Mouse (Mus musculus): ENCODE results near the gene Osgin1. TPM values are rescaled to one million over a fixed set of nuclear protein-coding genes. Genes with fewer than 3 reads are reported as not detected.

Osgin1 gene
- total RNA-seq, 2 experiments from 2014 or later = 0.94 to 1.7 TPM

Other genes starting within 250 kb of the Osgin1 start
- 28.6 and 34.9 TPM in 2 replicates for gene Hsbp1, start 89.6 kb upstream of the Osgin1 start, total RNA-seq (2015; ENCODE audit: low replicate concordance)
- 23.7 and 25.0 TPM in 2 replicates for gene Hsbp1, start 89.6 kb upstream of the Osgin1 start, total RNA-seq (2017; ENCODE audit: low replicate concordance)
- gene Mlycd, start 39.2 kb upstream of the Osgin1 start, total RNA-seq (2015; ENCODE audit: low replicate concordance) = 2.7 TPM in 1 of 2 replicates, not detected in the other
- 1.3 and 1.8 TPM in 2 replicates for gene Mlycd, start 39.2 kb upstream of the Osgin1 start, total RNA-seq (2017; ENCODE audit: low replicate concordance)
- gene Necab2, start 12.6 kb downstream of the Osgin1 start, total RNA-seq (2015; ENCODE audit: low replicate concordance) = not detected in 2 replicates
- gene Necab2, start 12.6 kb downstream of the Osgin1 start, total RNA-seq (2017; ENCODE audit: low replicate concordance) = not detected in 2 replicates
- gene Slc38a8, start 67.6 kb downstream of the Osgin1 start, total RNA-seq (2015; ENCODE audit: low replicate concordance) = not detected in 2 replicates
- gene Slc38a8, start 67.6 kb downstream of the Osgin1 start, total RNA-seq (2017; ENCODE audit: low replicate concordance) = not detected in 2 replicates
- gene Mbtps1, start 124.6 kb downstream of the Osgin1 start, total RNA-seq (2015; ENCODE audit: low replicate concordance) = 36.1 and 41.0 TPM in 2 replicates
- 43.0 and 68.2 TPM in 2 replicates for gene Mbtps1, start 124.6 kb downstream of the Osgin1 start, total RNA-seq (2017; ENCODE audit: low replicate concordance)
- gene Hsdl1, start 141.1 kb downstream of the Osgin1 start, total RNA-seq (2015; ENCODE audit: low replicate concordance) = 2.3 and 7.9 TPM in 2 replicates
- gene Hsdl1, start 141.1 kb downstream of the Osgin1 start, total RNA-seq (2017; ENCODE audit: low replicate concordance) = 9.9 and 12.0 TPM in 2 replicates
- not detected in 2 replicates for gene Dnaaf1, start 141.1 kb downstream of the Osgin1 start, total RNA-seq (2015; ENCODE audit: low replicate concordance)
- gene Dnaaf1, start 141.1 kb downstream of the Osgin1 start, total RNA-seq (2017; ENCODE audit: low replicate concordance) = not detected in 2 replicates
- 2.5 and 8.3 TPM in 2 replicates for gene Taf1c, start 171.1 kb downstream of the Osgin1 start, total RNA-seq (2015; ENCODE audit: low replicate concordance)
- gene Taf1c, start 171.1 kb downstream of the Osgin1 start, total RNA-seq (2017; ENCODE audit: low replicate concordance) = 2.5 and 3.7 TPM in 2 replicates
- gene Adad2, start 178.6 kb downstream of the Osgin1 start, total RNA-seq (2015; ENCODE audit: low replicate concordance) = not detected in 2 replicates
- not detected in 2 replicates for gene Adad2, start 178.6 kb downstream of the Osgin1 start, total RNA-seq (2017; ENCODE audit: low replicate concordance)
- not detected in 2 replicates for gene Kcng4, start 201.6 kb downstream of the Osgin1 start, total RNA-seq (2015; ENCODE audit: low replicate concordance)
- gene Kcng4, start 201.6 kb downstream of the Osgin1 start, total RNA-seq (2017; ENCODE audit: low replicate concordance) = not detected in 2 replicates
- gene Wfdc1, start 232.2 kb downstream of the Osgin1 start, total RNA-seq (2015; ENCODE audit: low replicate concordance) = not detected in 2 replicates
- not detected in 2 replicates for gene Wfdc1, start 232.2 kb downstream of the Osgin1 start, total RNA-seq (2017; ENCODE audit: low replicate concordance)

Data from erythroblast, adult 5-6 weeks (primary cell).